ENCODE assay signal across 1 mouse cellular context in genomic region chr15:36373900-36374611, GRCm38 (mm10).
TF ChIP-seq lines count a peak whose summit lies in the region.

No protein-coding gene starts in this region.

TF ChIP-seq in CH12.LX, 34 proteins besides CTCF, POLR2A, EP300 and RAD21 (continued from another document):
- TF ChIP-seq POLR2AphosphoS2 (IDR thresholded peaks at IDR 0.05; ENCODE audit: low read depth, low read length) (no peak), BHLHE40 (IDR thresholded peaks at IDR 0.05; ENCODE audit: low read depth, low read length) (no peak)
